ENCODE assay signal across 13 mouse cellular contexts in the genomic region with DNA sequence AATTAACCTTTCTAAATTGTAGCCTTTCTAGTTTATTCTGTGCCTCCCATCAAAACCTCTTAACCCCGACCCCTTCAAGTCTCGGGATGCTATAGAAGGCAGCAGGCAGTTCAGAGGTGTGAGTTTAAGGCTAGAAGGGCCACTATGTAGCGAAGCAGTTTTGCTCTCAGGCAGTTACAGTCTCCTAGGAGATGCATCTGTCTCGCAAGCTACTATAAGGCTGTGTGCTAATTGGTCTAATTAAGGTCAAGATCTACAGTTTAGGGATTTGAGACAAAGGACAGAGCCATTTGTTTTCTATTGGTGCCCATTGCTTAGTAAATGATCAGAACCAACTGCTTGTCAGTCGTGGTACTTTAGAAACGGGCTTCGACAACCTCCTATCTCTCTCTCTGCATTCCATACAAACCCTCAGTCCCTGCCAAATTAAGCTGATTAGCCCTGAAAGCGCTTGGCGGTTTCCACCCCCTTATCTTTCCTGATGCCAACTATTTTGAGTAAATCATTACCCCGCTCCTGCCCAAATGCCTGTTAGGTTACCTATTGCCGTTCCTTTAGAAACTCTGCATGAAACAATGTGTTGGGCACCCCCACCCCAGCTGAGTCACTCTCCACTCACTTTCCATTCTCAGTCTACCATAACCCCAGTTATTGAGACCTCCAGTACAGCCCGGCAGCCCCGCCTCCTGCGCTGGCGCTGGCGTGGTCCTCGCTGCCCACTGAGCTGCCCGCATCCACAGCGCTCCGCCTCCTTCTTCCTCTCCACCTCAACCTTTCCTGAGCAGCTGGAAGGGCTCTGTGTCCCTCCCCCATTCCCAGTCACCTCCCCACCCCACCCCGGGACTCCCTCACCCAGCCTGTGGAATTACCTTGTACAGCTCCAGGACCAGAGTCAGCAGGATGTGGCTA. TPM values are rescaled to one million over a fixed set of nuclear protein-coding genes. Genes with fewer than 3 reads are reported as not detected.
DNase-seq lines count a peak whose midpoint lies in the region; ATAC-seq and TF ChIP-seq lines count a peak whose summit lies in the region.
"Had no signal": no experiment of that assay in that cellular context is flagged by ENCODE, and none has a peak within 500 bp of the region (broad histone marks: within the 10 kb centered on the region; RNA-seq: fewer than 3 reads in every experiment).

No protein-coding gene starts in this region.

- H3K4me2 ChIP-seq in hindbrain, postnatal 0 days (ENCODE audit: low read depth, low read length) = no peak overlapping the region
- H3K4me2 ChIP-seq in hindbrain, embryonic 16.5 days (ENCODE audit: low read length) = no peak overlapping the region
- peak overlapping the region; percentile 40 for H3K4me2 ChIP-seq in forebrain, embryonic 16.5 days (ENCODE audit: low read length)
- H3K4me2 ChIP-seq: midbrain, embryonic 11.5 days had no signal

- no peak for ATAC-seq in hindbrain, postnatal 0 days
- ATAC-seq in hindbrain, embryonic 16.5 days = no peak
- ATAC-seq in forebrain, embryonic 16.5 days = peak; percentile 86

- H3K4me3 ChIP-seq in hindbrain, postnatal 0 days (ENCODE audit: low read length) = no peak overlapping the region
- no peak overlapping the region for H3K4me3 ChIP-seq in hindbrain, embryonic 16.5 days (ENCODE audit: low read length)
- H3K4me3 ChIP-seq in forebrain, embryonic 16.5 days (replicated peaks; ENCODE audit: low read length) = 0 out of 2 replicates have a peak overlapping the region, but pooled peaks have one; percentile 6
- H3K4me3 ChIP-seq: erythroblast, embryonic 14.5 days; heart, adult 2 months; limb, embryonic 10.5 days had no signal

- peak; percentile 4 for DNase-seq in hindbrain, postnatal 0 days (ENCODE audit: low spot score)
- DNase-seq in kidney, postnatal 14 days = peak; percentile 88
- DNase-seq in retina, postnatal 1 day = peak; percentile 75
- no peak for DNase-seq in cerebellum, postnatal 10 days
- no peak for DNase-seq in right cerebral cortex, adult 18-20 months
- DNase-seq in cerebellum, adult 9-11 months = no peak
- DNase-seq: cerebellum, adult 11-12 months had no signal

- no peak for TF ChIP-seq CTCF in hindbrain, postnatal 0 days (IDR thresholded peaks at IDR 0.05; ENCODE audit: low read depth)

- H3K27me3 ChIP-seq in hindbrain, postnatal 0 days (ENCODE audit: insufficient read depth, low read length) = no peaks in the 10 kb centered on the region
- no peaks in the 10 kb centered on the region for H3K27me3 ChIP-seq in hindbrain, embryonic 16.5 days (replicated peaks; ENCODE audit: control insufficient read depth, insufficient read depth, low read length)
- H3K27me3 ChIP-seq in forebrain, embryonic 16.5 days (replicated peaks; ENCODE audit: control insufficient read depth, insufficient read depth, low read length) = no peaks in the 10 kb centered on the region

- H3K27ac ChIP-seq in hindbrain, postnatal 0 days = no peak overlapping the region
- H3K27ac ChIP-seq in hindbrain, embryonic 16.5 days (ENCODE audit: low read depth, low read length) = no peak overlapping the region
- H3K27ac ChIP-seq in forebrain, embryonic 16.5 days (ENCODE audit: low read length) = no peak overlapping the region
- H3K27ac ChIP-seq: heart, adult 2 months; limb, embryonic 10.5 days had no signal

- H3K9me3 ChIP-seq in hindbrain, postnatal 0 days (ENCODE audit: low read length) = no peaks in the 10 kb centered on the region
- H3K9me3 ChIP-seq in hindbrain, embryonic 16.5 days (ENCODE audit: control insufficient read depth, low read length) = no peaks in the 10 kb centered on the region
- no peaks in the 10 kb centered on the region for H3K9me3 ChIP-seq in forebrain, embryonic 16.5 days (ENCODE audit: control insufficient read depth, low read length)
- H3K9me3 ChIP-seq: limb, embryonic 10.5 days had no signal

- no peak overlapping the region for H3K9ac ChIP-seq in hindbrain, postnatal 0 days (replicated peaks; ENCODE audit: low read length)
- no peak overlapping the region for H3K9ac ChIP-seq in hindbrain, embryonic 16.5 days (ENCODE audit: low read depth, low read length)
- H3K9ac ChIP-seq in forebrain, embryonic 16.5 days (replicated peaks; ENCODE audit: low read depth, low read length) = no peak overlapping the region

- no peaks in the 10 kb centered on the region for H3K36me3 ChIP-seq in hindbrain, postnatal 0 days (ENCODE audit: insufficient read depth, low read length)
- H3K36me3 ChIP-seq in hindbrain, embryonic 16.5 days (ENCODE audit: control insufficient read depth, insufficient read depth, low read length) = no peaks in the 10 kb centered on the region
- no peaks in the 10 kb centered on the region for H3K36me3 ChIP-seq in forebrain, embryonic 16.5 days (ENCODE audit: control insufficient read depth, insufficient read depth)
- H3K36me3 ChIP-seq: limb, embryonic 10.5 days had no signal

- no peaks in the 10 kb centered on the region for H3K4me1 ChIP-seq in hindbrain, postnatal 0 days (ENCODE audit: insufficient read depth, low read length)
- H3K4me1 ChIP-seq in hindbrain, embryonic 16.5 days (ENCODE audit: control insufficient read depth, insufficient read depth, low read depth, low read length) = peaks cover 5% of the 10 kb centered on the region; the same call in 1 of the 2 replicates
- peaks cover 9% of the 10 kb centered on the region for H3K4me1 ChIP-seq in forebrain, embryonic 16.5 days (replicated peaks; ENCODE audit: control insufficient read depth, insufficient read depth, low read length)

- WGBS in hindbrain, postnatal 0 days = 77% methylated on average over 21 of the region's 21 CpGs
- 77% methylated on average over 21 of the region's 21 CpGs for WGBS in hindbrain, embryonic 16.5 days
- 47% methylated on average over 21 of the region's 21 CpGs for WGBS in forebrain, embryonic 16.5 days

RNA-seq across cellular contexts. Expression of gene Ptpn13, which starts 59.9 kb away (rescaled TPM):
- 12.9 and 13.7 TPM in 2 replicates for total RNA-seq in hindbrain, postnatal 0 days (2014; rRNA removed)
- polyA plus RNA-seq in hindbrain, postnatal 0 days (2015; fragmentation: Nextera tagmentation; extraction: Ambion mirVana) = 2.8 TPM in 2 replicates
- polyA plus RNA-seq in hindbrain, embryonic 16.5 days (2015; fragmentation: Nextera tagmentation; extraction: Ambion mirVana) = 3.3 and 4.2 TPM in 2 replicates
- polyA plus RNA-seq in forebrain, embryonic 16.5 days (2015; fragmentation: Nextera tagmentation; extraction: Ambion mirVana) = 4.1 and 4.8 TPM in 2 replicates

Comparison
In these comparisons a context has a peak if more than half of its experiments do, and no peak if none do; other contexts are left out.
1. DNase-seq: peak in hindbrain, postnatal 0 days (single experiment), kidney, postnatal 14 days (single experiment) and retina, postnatal 1 day (single experiment); none in cerebellum, postnatal 10 days (0 of 2), right cerebral cortex, adult 18-20 months (single experiment) and cerebellum, adult 9-11 months (single experiment).